Mouse (Mus musculus) kidney, embryonic 14.5 days (tissue): ENCODE measurements around the gene Mtx2. TPM values are rescaled to one million over a fixed set of nuclear protein-coding genes. Genes with fewer than 3 reads are reported as not detected.

Source experiments
- ATAC-seq: fragments of 200-750 bp; cut with Nextera tagmentation; 2 replicates; pipeline ENCODE4 v1.8.0; 2017; ENCODE audit warnings: moderate number of reproducible peaks, mild to moderate bottlenecking, moderate TSS enrichment, moderate library complexity; ENCODE audit not compliant: low FRiP score, low TSS enrichment
- H3K27ac ChIP-seq: fragments of 300-500 bp; sonication (generic); 2 replicates; pipeline ENCODE4 v1.5.1; 2014; ENCODE audit warnings: low read depth, mild to moderate bottlenecking, low read length, moderate library complexity, mixed read lengths
- H3K27me3 ChIP-seq: fragments of 300-500 bp; sonication (generic); 2 replicates; pipeline ENCODE4 v1.6.1; 2014; ENCODE audit warnings: mild to moderate bottlenecking, low read length; ENCODE audit not compliant: control insufficient read depth, insufficient read depth
- H3K36me3 ChIP-seq: fragments of 300-500 bp; sonication (generic); 2 replicates; pipeline ENCODE4 v1.6.1; 2014; ENCODE audit warnings: low read length, mixed read lengths; ENCODE audit not compliant: control insufficient read depth, insufficient read depth
- H3K4me1 ChIP-seq: fragments of 300-500 bp; sonication (generic); 2 replicates; pipeline ENCODE4 v1.6.1; 2014; ENCODE audit warnings: low read length, mixed read lengths; ENCODE audit not compliant: control insufficient read depth, insufficient read depth
- H3K4me2 ChIP-seq: fragments of 300-500 bp; sonication (generic); replicated peaks from 2 replicates; pipeline ENCODE4 v1.6.1; 2014; ENCODE audit warnings: low read depth, mild to moderate bottlenecking, low read length
- H3K4me3 ChIP-seq: fragments of 300-500 bp; sonication (generic); 2 replicates; pipeline ENCODE4 v1.5.1; 2014; ENCODE audit warnings: mild to moderate bottlenecking, low read length
- H3K9ac ChIP-seq: fragments of 300-500 bp; sonication (generic); 2 replicates; pipeline ENCODE4 v1.6.1; 2014; ENCODE audit warnings: low read depth, mild to moderate bottlenecking, low read length, moderate library complexity
- H3K9me3 ChIP-seq: fragments of 300-500 bp; sonication (generic); 2 replicates; pipeline ENCODE4 v1.6.1; 2016; ENCODE audit warnings: low read length; ENCODE audit not compliant: control insufficient read depth
- WGBS: fragments of 180-500 bp; shearing (Covaris S2); extraction: QIAGEN DNeasy Blood & Tissue Kit; methylation state at CpG from one replicate; pipeline ENCODE4 v1.1.7; 2014; 5-methylcytosine and 5-hydroxymethylcytosine counted together
- polyA plus RNA-seq: library from polyadenylated mRNA; unstranded; fragments of >200 nt; fragmentation: Nextera tagmentation; extraction: Ambion mirVana; gene quantifications from 2 replicates; pipeline ENCODE4 v1.2.1, GENCODE M21; 2014

The Mtx2 gene
- polyA plus RNA-seq = 157 and 206 TPM in 2 replicates

- peak; percentile 93 for ATAC-seq
- H3K4me2 ChIP-seq = peak within 1 kb of the TSS; percentile 61
- no peaks in the 10 kb centered on the region for H3K36me3 ChIP-seq
- no peaks in the 10 kb centered on the region for H3K27me3 ChIP-seq
- peak within 1 kb of the TSS; percentile 81 for H3K9ac ChIP-seq
- WGBS = under 1% methylated on average over 73 of the region's 74 CpGs
- H3K9me3 ChIP-seq = no peaks in the 10 kb centered on the region
- H3K4me3 ChIP-seq = peak within 1 kb of the TSS; percentile 72
- H3K4me1 ChIP-seq = no peaks in the 10 kb centered on the region
- peak within 1 kb of the TSS; percentile 83 for H3K27ac ChIP-seq
Measured at GRCm38 (mm10) chr2:74825730-74826430, at the start of gene Mtx2. TSS of gene Mtx2 (plus strand) at chr2:74825803.

GRCm38 (mm10) chr2:74777536-74778275 is 47.9 kb upstream of the Mtx2 start:
- H3K9me3 ChIP-seq = no peaks in the 10 kb centered on the region
- ATAC-seq = no peak
- H3K4me1 ChIP-seq = no peaks in the 10 kb centered on the region
- H3K9ac ChIP-seq = no peak overlapping the region
- no peak overlapping the region for H3K4me2 ChIP-seq
- no peak overlapping the region for H3K27ac ChIP-seq
- H3K4me3 ChIP-seq = no peak overlapping the region
- H3K36me3 ChIP-seq = no peaks in the 10 kb centered on the region
- WGBS = 69% methylated on average over 13 of the region's 13 CpGs
- H3K27me3 ChIP-seq = no peaks in the 10 kb centered on the region

GRCm38 (mm10) chr2:74781386-74781785 is 44.2 kb upstream of the Mtx2 start:
- Histone ChIP-seq H3K27me3 (no peaks in the 10 kb centered on the region), H3K4me2 (no peak overlapping the region), H3K4me1 (no peaks in the 10 kb centered on the region), H3K9me3 (no peaks in the 10 kb centered on the region), H3K9ac (no peak overlapping the region), H3K36me3 (no peaks in the 10 kb centered on the region), H3K4me3 (no peak overlapping the region), H3K27ac (no peak overlapping the region)
- WGBS = 89% methylated on average over 5 of the region's 5 CpGs
- ATAC-seq = no peak

- Histone ChIP-seq H3K4me2 (no peak overlapping the region), H3K27ac (no peak overlapping the region), H3K4me1 (0 out of 2 replicates have a peak, but pooled peaks cover 4% of the 10 kb centered on the region), H3K4me3 (no peak overlapping the region), H3K9ac (no peak overlapping the region), H3K9me3 (no peaks in the 10 kb centered on the region), H3K27me3 (no peaks in the 10 kb centered on the region), H3K36me3 (no peaks in the 10 kb centered on the region)
- no peak for ATAC-seq
- WGBS = 36% methylated on average over 7 of the region's 7 CpGs
Measured at GRCm38 (mm10) chr2:74795531-74795930, 30.1 kb upstream of the Mtx2 start.

- H3K4me1 ChIP-seq = no peaks in the 10 kb centered on the region
- 79% methylated on average over 5 of the region's 5 CpGs for WGBS
Measured at GRCm38 (mm10) chr2:74808431-74808830, 17.2 kb upstream of the Mtx2 start.

GRCm38 (mm10) chr2:74822654-74823053 is 2.9 kb upstream of the Mtx2 start:
- no peak for ATAC-seq
- 83% methylated on average over 5 of the region's 5 CpGs for WGBS
- no peaks in the 10 kb centered on the region for H3K4me1 ChIP-seq
- no peaks in the 10 kb centered on the region for H3K27me3 ChIP-seq
- H3K36me3 ChIP-seq = no peaks in the 10 kb centered on the region
- no peaks in the 10 kb centered on the region for H3K9me3 ChIP-seq
- no peak overlapping the region for H3K4me3 ChIP-seq
- no peak overlapping the region for H3K4me2 ChIP-seq
- no peak overlapping the region for H3K9ac ChIP-seq
- no peak overlapping the region for H3K27ac ChIP-seq

More at GRCm38 (mm10) chr2:74808431-74808830, 17.2 kb upstream of the Mtx2 start:
- Histone ChIP-seq H3K27ac (no peak overlapping the region), H3K9ac (no peak overlapping the region), H3K4me2 (no peak overlapping the region), H3K27me3 (no peaks in the 10 kb centered on the region), H3K9me3 (no peaks in the 10 kb centered on the region), H3K4me3 (no peak overlapping the region), H3K36me3 (no peaks in the 10 kb centered on the region)
- ATAC-seq = no peak

GRCm38 (mm10) chr2:74825371-74825729 is 253 bp upstream of the Mtx2 start:
- Histone ChIP-seq H3K9me3 (no peaks in the 10 kb centered on the region), H3K4me2 (peak overlapping the region; percentile 61), H3K36me3 (no peaks in the 10 kb centered on the region), H3K4me3 (peak overlapping the region; percentile 72), H3K27me3 (no peaks in the 10 kb centered on the region), H3K4me1 (no peaks in the 10 kb centered on the region), H3K9ac (peak overlapping the region; percentile 81), H3K27ac (peak overlapping the region; percentile 83)
- 68% methylated on average over 3 of the region's 3 CpGs for WGBS
- no peak for ATAC-seq

GRCm38 (mm10) chr2:74846992-74847391 is 21.4 kb downstream of the Mtx2 start:
- no peak overlapping the region for H3K9ac ChIP-seq
- no peak for ATAC-seq
- no peak overlapping the region for H3K4me2 ChIP-seq
- no peaks in the 10 kb centered on the region for H3K36me3 ChIP-seq
- H3K4me3 ChIP-seq = no peak overlapping the region
- peaks cover 6% of the 10 kb centered on the region; the same call in 1 of the 2 replicates for H3K4me1 ChIP-seq
- no peaks in the 10 kb centered on the region for H3K9me3 ChIP-seq
- no peak overlapping the region for H3K27ac ChIP-seq
- WGBS = 69% methylated on average over 5 of the region's 5 CpGs
- H3K27me3 ChIP-seq = no peaks in the 10 kb centered on the region

- Histone ChIP-seq H3K4me2 (no peak overlapping the region), H3K4me1 (peaks cover 6% of the 10 kb centered on the region; the same call in 1 of the 2 replicates), H3K27ac (no peak overlapping the region), H3K36me3 (no peaks in the 10 kb centered on the region), H3K9me3 (no peaks in the 10 kb centered on the region), H3K27me3 (no peaks in the 10 kb centered on the region), H3K9ac (no peak overlapping the region), H3K4me3 (no peak overlapping the region)
- 34% methylated on average over 2 of the region's 2 CpGs for WGBS
- no peak for ATAC-seq
Measured at GRCm38 (mm10) chr2:74847516-74847915, 21.9 kb downstream of the Mtx2 start.
